Mouse (Mus musculus) ES-CJ7 (cell line): ENCODE data around the gene Ggact.

ENCODE experiments used
- DNase-seq: peaks from one replicate; pipeline ENCODE4 v3.0.0; 2011; ENCODE audit warnings: low read depth, low spot score

Ggact gene

DNA sequence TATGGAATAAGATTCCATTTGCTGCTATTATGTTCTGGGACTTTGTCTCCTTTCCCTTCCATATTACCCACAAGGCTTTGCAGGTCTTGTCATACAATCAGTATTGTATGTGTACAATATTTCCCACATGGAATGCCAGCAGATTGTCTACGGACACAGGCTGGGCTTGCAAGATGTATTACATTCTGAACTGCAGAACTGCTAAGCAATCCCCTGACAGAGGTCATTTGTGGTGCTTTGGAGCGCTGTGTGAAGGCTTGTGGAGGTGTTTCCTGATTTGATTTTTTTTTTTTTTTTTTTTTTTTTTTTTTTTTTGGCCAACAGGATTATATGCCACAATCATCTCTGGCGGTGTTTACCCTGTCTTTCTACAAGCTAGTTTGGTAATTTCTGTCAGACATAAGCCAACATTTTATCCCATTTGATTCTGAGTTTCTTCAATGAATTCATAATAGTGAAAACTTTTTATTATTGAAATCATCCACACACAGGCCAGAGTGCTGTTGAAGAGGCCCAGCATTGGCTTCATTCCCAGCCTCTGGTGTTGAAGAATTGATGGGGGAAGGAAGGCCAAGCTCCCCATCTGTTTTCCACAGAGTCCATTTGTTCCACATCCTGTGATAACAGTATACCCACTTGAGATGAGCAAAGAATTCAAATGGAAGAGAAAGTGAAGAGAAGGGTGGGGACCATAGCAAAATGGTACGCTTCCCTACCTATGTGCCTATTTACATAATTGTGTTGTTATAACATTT is 45.8 kb downstream of the Ggact start:
- DNase-seq: no peak

DNA sequence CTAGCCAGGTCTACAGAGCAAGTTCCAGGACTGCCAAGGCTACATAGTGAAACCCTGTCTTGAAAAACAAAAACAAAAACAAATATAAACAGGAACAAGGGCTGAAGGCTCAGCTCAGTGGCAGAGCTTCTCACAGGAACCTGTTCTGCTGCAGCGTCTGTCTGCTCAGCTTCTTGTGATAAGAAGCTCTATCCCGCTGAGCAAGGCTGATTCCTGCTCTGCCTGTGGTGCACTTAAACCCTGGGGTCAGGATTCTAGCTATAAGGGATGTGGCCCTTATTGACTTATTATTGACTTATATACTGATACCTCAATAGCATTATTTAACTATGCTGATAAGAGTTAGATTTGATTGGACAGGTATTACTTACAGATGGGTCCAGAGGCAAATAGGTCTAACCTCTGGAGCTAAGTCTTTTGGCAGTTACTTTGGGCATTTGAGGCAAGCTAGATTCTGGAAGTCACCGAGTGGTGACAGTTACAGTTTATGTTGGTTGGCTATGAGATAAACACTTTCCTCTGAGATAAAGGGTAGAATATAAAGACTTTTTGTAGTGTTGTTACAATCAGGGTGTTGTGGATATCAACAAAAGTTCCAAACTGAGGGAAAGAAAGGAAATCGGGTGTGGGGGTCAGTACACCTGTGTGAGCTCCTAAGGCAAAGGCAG is 48.0 kb downstream of the Ggact start:
- no peak for DNase-seq

DNA sequence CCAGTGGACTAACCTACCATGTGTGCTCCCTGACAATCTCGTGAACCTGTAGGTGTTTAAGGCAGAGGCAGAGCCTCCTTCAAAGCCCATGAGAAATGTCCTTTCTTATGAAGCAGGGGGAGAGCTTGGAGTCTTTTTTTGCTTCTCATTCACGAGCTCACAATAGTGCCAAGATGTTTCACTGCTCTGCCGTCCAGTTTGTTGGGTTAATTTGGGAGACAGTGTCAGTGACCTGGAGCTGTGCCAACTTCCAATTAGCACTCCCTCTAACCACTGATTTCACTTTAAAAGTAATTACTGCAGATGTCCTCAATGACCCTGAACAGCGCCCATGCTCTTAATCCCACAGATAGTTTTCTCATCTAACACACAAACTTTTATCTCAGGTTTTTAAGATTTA is 50.9 kb downstream of the Ggact start:
- no peak for DNase-seq

DNA sequence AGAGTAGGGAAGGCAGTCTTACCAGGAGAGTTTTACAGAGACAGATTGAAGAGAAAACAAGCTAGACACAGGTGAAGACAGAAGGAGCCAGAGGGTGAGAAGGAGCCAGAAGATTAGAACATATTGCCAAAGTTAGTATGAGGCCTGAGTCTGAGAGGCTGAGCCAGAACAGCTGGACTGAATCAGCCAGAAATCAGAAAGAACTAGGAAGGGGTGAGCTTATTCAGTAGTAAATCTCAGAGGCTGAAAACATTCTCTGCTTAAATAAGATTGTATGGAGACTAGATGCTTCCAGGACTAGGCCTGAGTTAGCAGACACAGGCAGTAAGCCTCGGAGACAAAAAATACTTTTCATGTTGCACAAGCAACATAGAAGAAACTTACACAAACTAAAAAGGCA is 53.8 kb downstream of the Ggact start:
- no peak for DNase-seq

DNA sequence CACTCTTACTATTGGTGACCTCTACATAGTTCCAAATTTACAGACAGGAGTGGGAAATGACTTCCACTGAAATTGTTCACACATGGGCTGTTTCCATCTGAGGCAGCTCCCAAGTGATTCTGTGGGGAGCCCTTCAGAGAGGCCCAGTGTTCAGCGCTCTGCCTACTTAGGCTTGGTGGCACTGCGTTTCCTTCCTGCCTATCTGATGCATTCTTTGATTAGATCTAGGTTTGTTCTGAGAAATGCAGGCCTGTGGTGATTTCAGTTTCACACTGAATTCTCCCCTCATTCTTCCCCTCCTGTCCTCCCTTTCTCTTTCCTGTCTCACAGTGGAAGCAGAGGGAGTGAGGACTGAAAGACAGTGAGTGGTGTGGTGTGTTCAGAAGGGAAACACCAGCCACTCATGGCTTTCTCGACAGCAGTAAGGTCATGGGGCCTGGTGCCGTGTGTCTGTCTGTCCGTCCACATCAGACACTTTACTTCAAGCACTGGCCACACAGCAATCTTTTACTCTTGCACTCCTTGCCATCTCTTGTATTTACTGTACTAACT is 61.0 kb downstream of the Ggact start:
- no peak for DNase-seq

DNA sequence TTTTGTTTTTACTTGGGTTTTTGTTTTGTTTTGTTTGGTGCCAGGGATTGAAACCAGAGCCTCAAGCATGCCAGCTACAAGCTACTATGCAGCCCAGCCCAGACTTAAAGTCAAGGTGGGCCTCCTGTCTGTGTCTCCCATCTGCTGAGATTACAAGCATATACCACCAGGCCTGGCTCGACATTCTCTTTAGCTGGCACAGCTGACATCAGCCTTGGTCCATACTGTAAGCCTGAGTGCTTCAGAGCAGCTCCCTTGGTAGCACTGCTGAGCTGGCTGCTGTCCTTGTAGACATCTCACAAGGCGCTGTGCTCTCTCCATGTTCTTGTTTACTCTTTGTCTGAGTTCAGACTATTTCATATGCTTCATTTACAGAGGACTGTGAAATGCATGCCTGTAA is 76.5 kb downstream of the Ggact start:
- DNase-seq: no peak

DNA sequence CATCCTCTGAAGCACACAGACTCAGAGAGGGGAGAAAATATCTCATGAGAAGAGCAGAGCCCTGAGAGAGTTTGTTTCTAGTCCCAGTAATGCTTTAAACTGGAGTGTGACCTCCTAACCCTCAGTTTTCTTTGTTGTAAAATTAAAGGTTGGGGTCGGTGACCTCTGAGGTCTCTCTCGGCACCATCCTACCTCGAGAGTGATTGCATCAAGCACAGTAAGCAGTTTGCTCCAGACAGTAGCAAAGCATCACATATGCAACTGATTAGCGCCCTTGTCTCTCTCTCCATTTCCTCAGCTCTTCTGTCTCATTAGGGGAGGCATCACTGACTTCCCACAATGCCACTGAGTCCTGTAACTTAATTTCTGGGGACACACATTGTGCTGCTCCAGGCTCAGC is 77.3 kb downstream of the Ggact start:
- DNase-seq: no peak

DNA sequence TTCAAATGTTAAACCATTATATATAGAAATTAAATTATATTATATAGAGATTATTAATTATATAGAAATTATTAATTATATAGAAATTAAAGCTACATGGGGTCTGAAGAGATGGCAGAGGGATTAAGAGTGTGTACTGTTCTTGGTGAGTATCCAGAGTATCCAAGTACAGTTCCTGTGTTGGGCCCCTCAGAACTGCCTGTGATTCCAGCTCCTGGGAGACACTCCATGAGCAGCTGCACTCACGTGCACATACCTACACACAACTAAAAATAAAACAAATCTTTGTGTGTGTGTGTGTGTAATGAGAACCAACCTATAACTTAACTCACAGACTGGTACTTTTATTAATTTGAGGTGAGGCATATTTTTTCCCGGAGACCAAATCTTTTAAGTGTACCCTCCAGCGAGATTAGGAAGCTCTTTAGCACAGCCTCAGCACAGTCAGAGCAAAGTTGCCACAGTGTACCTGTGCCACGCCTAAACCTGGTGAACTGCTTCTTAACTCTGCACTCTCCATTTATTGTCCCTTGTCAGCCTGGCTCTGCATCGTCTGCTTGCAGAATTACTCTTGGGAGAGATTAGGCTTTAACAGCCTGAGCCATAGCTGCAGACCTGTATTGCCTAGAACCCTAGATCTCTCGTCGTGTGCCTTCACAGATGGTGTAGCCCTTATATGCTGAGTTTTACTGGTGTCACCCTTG is 77.9 kb downstream of the Ggact start:
- no peak for DNase-seq

DNA sequence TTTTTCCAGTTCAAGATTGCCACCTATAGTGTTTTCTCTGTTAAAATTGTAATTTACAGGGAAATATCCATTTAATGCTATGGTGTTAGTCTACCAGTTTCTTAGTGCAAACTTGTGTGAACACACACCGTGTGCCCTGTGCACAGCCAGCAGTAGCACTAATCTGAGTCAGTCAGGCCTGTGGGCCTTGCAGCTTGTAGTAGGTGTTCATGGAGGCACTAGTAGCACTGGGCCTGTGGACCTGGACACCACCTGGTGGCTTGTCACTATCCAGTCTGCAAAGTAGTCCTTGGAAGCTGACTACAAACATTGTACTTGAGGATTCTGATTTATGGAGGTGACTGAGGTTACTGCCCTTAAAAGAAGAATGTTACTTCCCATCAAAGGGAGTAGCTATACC is 78.8 kb downstream of the Ggact start:
- no peak for DNase-seq

DNA sequence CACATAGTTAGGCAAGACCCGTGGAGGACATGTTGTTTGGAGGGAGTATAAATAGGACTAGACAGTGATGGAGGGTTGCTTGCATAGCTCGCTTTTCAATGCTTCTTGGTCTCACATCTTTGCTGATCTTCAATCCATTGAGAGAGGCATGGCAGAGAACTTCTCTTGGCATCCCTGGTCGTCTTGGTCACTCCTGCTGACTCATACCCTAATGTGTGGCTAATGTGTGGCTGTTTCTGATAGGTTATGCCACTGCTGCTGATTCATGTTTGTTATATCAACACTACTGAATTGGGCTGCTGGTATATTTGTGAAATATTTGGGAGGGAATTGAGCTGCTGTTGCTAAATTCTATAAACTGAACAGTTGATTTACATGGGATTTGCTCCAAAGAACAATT is 79.9 kb downstream of the Ggact start:
- no peak for DNase-seq

DNA sequence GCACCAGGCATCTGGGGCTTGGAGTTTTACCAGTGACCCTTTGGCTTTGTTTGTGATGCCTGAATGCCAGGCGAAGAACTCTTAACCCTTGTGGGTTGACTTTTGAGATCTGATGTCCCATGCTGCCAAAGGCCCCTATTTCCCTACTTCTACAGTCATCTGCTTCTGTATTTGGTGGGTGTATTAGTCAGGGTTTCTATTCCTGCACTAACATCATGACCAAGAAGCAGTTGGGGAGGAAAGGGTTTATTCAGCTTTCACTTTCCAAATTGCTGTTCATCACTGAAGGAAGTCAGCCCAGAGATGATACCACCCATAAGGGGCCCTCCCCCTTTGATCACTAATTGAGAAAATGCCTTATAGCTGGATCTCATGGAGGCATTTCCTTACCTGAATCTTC is 83.1 kb downstream of the Ggact start:
- no peak for DNase-seq

DNA sequence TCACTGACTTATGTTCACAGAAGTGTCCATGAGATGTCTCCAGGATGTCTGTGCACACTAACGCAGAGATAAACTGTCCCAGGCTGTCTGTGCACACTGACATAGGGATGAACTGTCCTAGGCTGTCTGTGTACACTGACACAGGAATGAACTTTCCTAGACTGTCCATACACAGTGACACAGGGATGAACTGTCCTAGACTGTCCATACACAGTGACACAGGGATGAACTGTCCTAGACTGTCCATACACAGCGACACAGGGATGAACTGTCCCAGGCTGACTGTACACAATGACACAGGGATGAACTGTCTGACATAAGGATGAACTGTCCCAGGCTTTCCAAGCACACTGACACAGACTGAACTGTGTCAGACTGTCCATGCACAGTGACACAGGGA is 88.1 kb downstream of the Ggact start:
- DNase-seq: no peak

DNA sequence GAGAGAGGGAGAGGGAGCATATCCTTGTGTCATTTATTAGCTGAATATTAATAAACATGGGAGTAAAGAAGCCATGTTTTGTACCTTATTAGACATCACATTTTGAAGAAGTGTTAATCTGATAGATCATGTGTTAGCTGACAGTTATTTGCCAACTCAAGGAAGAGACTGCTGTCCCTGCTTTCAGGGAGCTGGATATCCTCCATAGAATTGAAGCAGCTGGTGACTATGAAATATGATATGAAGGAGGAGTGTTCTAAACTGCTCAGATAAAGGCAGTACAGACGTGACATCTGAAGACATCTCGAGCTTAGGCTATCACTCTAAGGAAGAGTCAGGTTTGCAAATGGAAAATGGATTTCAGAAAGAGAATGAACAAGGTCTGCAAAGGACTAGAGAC is 89.8 kb downstream of the Ggact start:
- DNase-seq: no peak

DNA sequence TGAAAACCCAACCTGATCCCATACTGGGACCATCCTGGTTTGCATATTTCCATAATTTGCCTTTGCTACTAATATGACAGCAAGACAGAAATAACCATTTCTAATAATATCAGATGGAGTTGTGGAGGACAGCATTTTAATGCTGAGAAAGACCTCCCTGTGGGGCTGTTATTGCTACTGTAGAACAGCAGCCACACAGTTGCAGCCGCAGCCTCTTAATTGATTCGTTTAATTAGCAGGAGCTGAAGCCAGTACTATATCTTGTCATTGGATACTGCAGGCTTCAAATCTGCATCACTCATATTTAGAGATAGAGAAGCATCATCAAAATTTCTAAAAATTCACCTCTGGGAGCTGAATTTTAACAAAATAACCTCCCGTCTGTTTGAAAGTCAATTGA is 92.6 kb downstream of the Ggact start:
- DNase-seq: no peak

DNA sequence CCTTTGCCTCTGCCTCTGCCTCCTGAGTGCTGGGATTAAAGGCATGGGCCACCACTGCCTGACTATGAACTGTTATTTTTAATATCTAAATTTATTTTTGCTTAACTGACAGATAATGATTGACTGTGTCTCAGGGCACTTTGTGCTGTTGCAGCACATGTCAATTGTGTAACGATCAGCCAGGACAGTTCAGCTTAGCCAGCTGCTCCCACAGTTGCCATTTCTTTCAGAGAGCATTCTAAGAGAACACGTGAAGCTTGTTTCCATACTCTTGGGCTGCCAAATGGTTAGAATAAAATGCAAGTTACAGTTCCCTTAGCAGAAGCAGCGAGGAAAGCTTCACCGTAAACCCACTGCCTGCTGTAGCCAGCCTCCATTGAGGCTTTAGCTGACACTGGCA is 113.3 kb downstream of the Ggact start:
- DNase-seq: no peak

DNA sequence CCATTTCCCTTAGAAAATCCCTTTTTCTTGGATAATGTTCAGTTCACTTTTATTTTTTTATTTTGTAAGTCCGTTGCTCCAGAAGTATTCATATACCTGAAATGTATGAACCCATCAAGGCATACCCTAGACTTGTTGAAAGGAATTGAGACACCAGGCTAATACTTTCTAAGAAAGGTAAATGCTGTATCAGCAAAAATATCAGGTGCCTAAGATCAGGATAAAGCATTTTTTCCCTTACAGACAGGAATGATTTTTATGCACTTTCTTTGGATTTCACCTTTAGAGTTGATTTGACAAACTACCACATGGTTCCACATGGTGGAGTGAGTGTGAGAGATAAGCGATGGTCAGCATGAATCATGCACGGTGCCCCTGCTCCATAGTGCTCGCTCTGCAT is 120.2 kb downstream of the Ggact start:
- DNase-seq: no peak

DNA sequence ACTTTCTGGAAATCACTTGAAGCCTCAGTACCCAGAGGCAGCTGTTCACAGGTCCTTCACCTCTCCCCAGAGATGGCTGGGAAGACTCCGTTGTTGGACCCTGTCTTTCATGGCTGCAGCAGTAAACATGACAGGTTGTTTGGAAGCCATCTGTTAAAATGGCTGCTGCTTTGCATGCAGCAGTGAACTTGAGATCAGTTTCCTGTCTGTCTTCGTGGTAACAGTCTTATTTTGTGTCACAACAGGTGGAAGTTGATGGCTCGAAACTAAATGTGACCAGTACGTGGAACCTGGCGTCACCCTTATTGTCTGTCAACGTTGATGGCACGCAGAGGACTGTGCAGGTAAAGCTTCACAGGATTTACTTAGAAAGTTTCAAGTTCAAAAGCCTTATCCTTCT is 123.4 kb downstream of the Ggact start:
- no peak for DNase-seq

DNA sequence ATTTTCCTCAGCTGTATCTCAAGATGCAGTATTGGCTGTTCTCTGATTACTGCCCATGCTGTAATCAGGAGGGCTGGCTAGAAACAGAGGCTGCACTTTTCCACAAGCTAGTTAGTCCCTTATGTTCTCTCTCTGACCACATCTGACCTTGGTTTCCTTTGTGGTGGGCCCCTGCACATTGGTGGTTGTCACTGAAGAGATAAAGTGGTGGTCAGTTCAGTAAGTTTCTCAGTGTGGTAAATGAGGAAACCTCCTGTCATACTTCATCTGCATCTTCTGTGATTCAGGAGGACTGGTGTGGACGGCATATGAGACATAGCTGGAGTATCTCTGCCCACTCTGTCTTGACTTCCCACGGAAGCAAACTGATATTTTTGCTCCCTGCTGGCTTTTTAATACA is 125.4 kb downstream of the Ggact start:
- DNase-seq: no peak

DNA sequence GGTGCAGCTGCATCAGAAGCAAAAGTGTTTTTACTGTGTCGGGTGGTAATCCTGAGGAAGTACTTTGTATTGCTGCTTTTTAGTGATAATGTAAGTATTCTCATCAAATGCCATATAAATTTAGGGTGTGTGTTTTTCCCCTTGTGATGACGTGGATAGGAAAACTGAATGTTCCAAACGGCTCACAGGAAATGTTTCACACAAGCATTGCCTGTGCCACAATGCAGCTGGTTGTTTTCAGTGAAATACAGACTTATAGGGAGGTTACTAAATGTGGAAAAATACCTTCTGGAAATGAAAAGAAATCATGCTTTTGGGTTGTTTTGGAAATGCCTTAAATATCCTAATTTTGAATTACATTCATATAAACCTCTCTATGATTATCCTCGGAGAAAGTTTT is 128.9 kb downstream of the Ggact start:
- no peak for DNase-seq

DNA sequence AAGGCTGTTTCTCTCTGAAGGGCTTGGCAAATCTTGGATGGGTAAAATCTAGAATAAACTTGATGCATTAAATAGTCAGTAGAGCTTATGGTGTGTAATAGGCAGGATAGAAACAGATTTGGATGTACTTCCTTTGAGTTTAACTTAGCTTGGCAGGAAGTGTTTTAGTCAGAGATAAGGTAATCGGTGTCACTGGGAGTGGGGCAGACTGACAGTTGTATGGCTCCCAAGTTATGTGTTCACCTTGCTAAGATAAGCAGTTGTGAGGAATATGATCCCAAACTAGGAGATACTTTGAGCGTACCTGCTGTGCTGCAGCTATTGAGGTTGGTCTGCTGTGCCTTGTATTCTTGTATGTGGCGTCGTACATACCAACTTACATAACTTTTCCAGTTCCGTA is 147.1 kb downstream of the Ggact start:
- DNase-seq: no peak
